12 mouse cellular contexts compared by ENCODE assay signal in genomic region chr14:51172095-51172865, GRCm38 (mm10). TPM values are rescaled to one million over a fixed set of nuclear protein-coding genes. Genes with fewer than 3 reads are reported as not detected.
DNase-seq lines count a peak whose midpoint lies in the region; TF ChIP-seq lines count a peak whose summit lies in the region.
"Not testable (repeated sequence)": the region's sequence is repeated elsewhere in the genome, so short reads cannot be mapped to it uniquely, and the experiment has no call there.
"Had no signal": no experiment of that assay in that cellular context is flagged by ENCODE, and none has a peak within 500 bp of the region (broad histone marks: within the 10 kb centered on the region; RNA-seq: fewer than 3 reads in every experiment).

No protein-coding gene starts in this region.

- TF ChIP-seq CTCF in heart, adult 2 months (IDR thresholded peaks at IDR 0.05) = peak; percentile 80
- TF ChIP-seq CTCF in kidney, adult 2 months (conservative IDR thresholded peaks at IDR 0.05; ENCODE audit: insufficient read depth, insufficient read length, low read depth, low read length) = peak; percentile 67

- intact Hi-C loops in heart, adult 2 months (cut with DNase I) = loop anchor here (2.0 kb wide), 1 partner anchor 69 kb away; no protein-coding TSS in a partner anchor
- intact Hi-C loops in left cerebral cortex, postnatal 4 days (cut with DNase I) = loop anchor here (10.0 kb wide), 1 partner anchor 173 kb away; no protein-coding TSS in a partner anchor

- WGBS in embryonic facial prominence, embryonic 10.5 days = 35% methylated on average over 9 of the region's 9 CpGs
- WGBS in heart, adult 2 months = 28% methylated on average over 9 of the region's 9 CpGs
- WGBS in kidney, adult 2 months = 45% methylated on average over 9 of the region's 9 CpGs
- WGBS in midbrain, embryonic 10.5 days = 42% methylated on average over 9 of the region's 9 CpGs

- not testable (repeated sequence) for H3K79me2 ChIP-seq in heart, adult 2 months (replicated peaks; ENCODE audit: control insufficient read depth, insufficient read depth, low read length)

- TF ChIP-seq POLR2A in heart, adult 2 months (IDR thresholded peaks at IDR 0.05; ENCODE audit: insufficient read depth, low read depth, low read length); kidney, adult 2 months (IDR thresholded peaks at IDR 0.05; ENCODE audit: low read depth, low read length): not testable (repeated sequence)

- H3K9me3 ChIP-seq in embryonic facial prominence, embryonic 10.5 days; midbrain, embryonic 10.5 days (replicated peaks): not testable (repeated sequence)

- H3K36me3 ChIP-seq in embryonic facial prominence, embryonic 10.5 days (replicated peaks); heart, adult 2 months (ENCODE audit: control insufficient read depth, insufficient read depth, low read length); kidney, adult 2 months (ENCODE audit: control insufficient read depth, insufficient read depth, low read length); midbrain, embryonic 10.5 days: not testable (repeated sequence)

- DNase-seq in 416B (ENCODE audit: low read depth) = peak; percentile 14
- DNase-seq in adrenal gland, postnatal 36 days = peak; percentile 43
- peak; percentile 57 for DNase-seq in embryonic facial prominence, embryonic 10.5 days (ENCODE audit: low spot score)
- DNase-seq in heart, adult 2 months = peak in 1 of 2 experiments; percentile 52
- peak; percentile 22 for DNase-seq in kidney, adult 2 months
- peak; percentile 43 for DNase-seq in left cerebral cortex, postnatal 4 days
- DNase-seq in midbrain, embryonic 10.5 days (ENCODE audit: low spot score) = peak; percentile 51
- DNase-seq in right cerebral cortex, postnatal 25 days = peak; percentile 19

- not testable (repeated sequence) for H3K27ac ChIP-seq in embryonic facial prominence, embryonic 10.5 days (replicated peaks); heart, adult 2 months; kidney, adult 2 months (ENCODE audit: insufficient read depth, low read depth, low read length); midbrain, embryonic 10.5 days (replicated peaks)

- H3K4me3 ChIP-seq in embryonic facial prominence, embryonic 10.5 days; heart, adult 2 months; kidney, adult 2 months (ENCODE audit: insufficient read depth, low read depth, low read length); midbrain, embryonic 10.5 days: not testable (repeated sequence)

- not testable (repeated sequence) for H3K27me3 ChIP-seq in embryonic facial prominence, embryonic 10.5 days (replicated peaks; ENCODE audit: low read depth, poor library complexity, severe bottlenecking); heart, adult 2 months (ENCODE audit: control insufficient read depth, insufficient read depth, low read length); kidney, adult 2 months (replicated peaks; ENCODE audit: control insufficient read depth, insufficient read depth, low read length); midbrain, embryonic 10.5 days (ENCODE audit: low read depth, poor library complexity, severe bottlenecking)

- H3K4me1 ChIP-seq in embryonic facial prominence, embryonic 10.5 days; heart, adult 2 months (ENCODE audit: control insufficient read depth, insufficient read depth, low read length); kidney, adult 2 months (ENCODE audit: control insufficient read depth, insufficient read depth, low read length); midbrain, embryonic 10.5 days: not testable (repeated sequence)

- H3K9ac ChIP-seq in heart, adult 2 months (ENCODE audit: low read depth, low read length) = not testable (repeated sequence)

- TF ChIP-seq EP300 in heart, adult 2 months (IDR thresholded peaks at IDR 0.05; ENCODE audit: insufficient read depth, low read depth, low read length) = not testable (repeated sequence)

RNA-seq across cellular contexts. Expression of gene Rnase2b, which starts 10.2 kb away (rescaled TPM):
- total RNA-seq in adrenal gland, postnatal 36 days (2021) = not detected
- not detected in 2 replicates for polyA plus RNA-seq in embryonic facial prominence, embryonic 10.5 days (2016; fragmentation: Nextera tagmentation; extraction: Ambion mirVana)
- total RNA-seq in heart, adult 2 months (2021) = not detected
- not detected in 2 replicates for polyA plus RNA-seq in heart, adult 2 months (2012; rRNA removed)
- not detected in 2 replicates for polyA plus RNA-seq in kidney, adult 2 months (2012; rRNA removed)
- total RNA-seq in left cerebral cortex, postnatal 4 days (2021) = not detected
- not detected in 2 replicates for polyA plus RNA-seq in midbrain, embryonic 10.5 days (2016; fragmentation: Nextera tagmentation; extraction: Ambion mirVana)
- total RNA-seq: gastrocnemius, postnatal 14 days had no signal
- polyA plus RNA-seq: C2C12; large intestine, adult 2 months; midbrain, embryonic 15.5 days had no signal

RNA-seq across cellular contexts. Expression of gene Rnase1, which starts 25.7 kb away (rescaled TPM):
- not detected for total RNA-seq in adrenal gland, postnatal 36 days (2021)
- 0.15 TPM in 1 of 2 replicates, not detected in the other for polyA plus RNA-seq in embryonic facial prominence, embryonic 10.5 days (2016; fragmentation: Nextera tagmentation; extraction: Ambion mirVana)
- under 1 TPM; 0.42 to 0.84 TPM for total RNA-seq in heart, adult 2 months (2021)
- 0.53 and 0.76 TPM in 2 replicates for polyA plus RNA-seq in heart, adult 2 months (2012; rRNA removed)
- polyA plus RNA-seq in kidney, adult 2 months (2012; rRNA removed) = 0.25 and 0.39 TPM in 2 replicates
- under 1 TPM in 1 of 2 experiments, not detected in 1; 0.48 TPM for total RNA-seq in left cerebral cortex, postnatal 4 days (2021)
- polyA plus RNA-seq in midbrain, embryonic 10.5 days (2016; fragmentation: Nextera tagmentation; extraction: Ambion mirVana) = 0.22 TPM in 1 of 2 replicates, not detected in the other
- total RNA-seq: gastrocnemius, postnatal 14 days had no signal
- polyA plus RNA-seq: C2C12; midbrain, embryonic 15.5 days had no signal

RNA-seq across cellular contexts. Expression of gene Ang2, which starts 26.7 kb away (rescaled TPM):
- total RNA-seq in adrenal gland, postnatal 36 days (2021) = not detected
- not detected in 2 replicates for polyA plus RNA-seq in embryonic facial prominence, embryonic 10.5 days (2016; fragmentation: Nextera tagmentation; extraction: Ambion mirVana)
- total RNA-seq in heart, adult 2 months (2021) = not detected
- polyA plus RNA-seq in heart, adult 2 months (2012; rRNA removed) = not detected in 2 replicates
- not detected in 2 replicates for polyA plus RNA-seq in kidney, adult 2 months (2012; rRNA removed)
- not detected for total RNA-seq in left cerebral cortex, postnatal 4 days (2021)
- polyA plus RNA-seq in midbrain, embryonic 10.5 days (2016; fragmentation: Nextera tagmentation; extraction: Ambion mirVana) = not detected in 2 replicates
- total RNA-seq: gastrocnemius, postnatal 14 days had no signal
- polyA plus RNA-seq: large intestine, adult 2 months; midbrain, embryonic 15.5 days had no signal

RNA-seq across cellular contexts. Expression of gene Ear14, which starts 30.9 kb away (rescaled TPM):
- total RNA-seq in adrenal gland, postnatal 36 days (2021) = not detected
- not detected in 2 replicates for polyA plus RNA-seq in embryonic facial prominence, embryonic 10.5 days (2016; fragmentation: Nextera tagmentation; extraction: Ambion mirVana)
- not detected for total RNA-seq in heart, adult 2 months (2021)
- not detected in 2 replicates for polyA plus RNA-seq in heart, adult 2 months (2012; rRNA removed)
- polyA plus RNA-seq in kidney, adult 2 months (2012; rRNA removed) = not detected in 2 replicates
- total RNA-seq in left cerebral cortex, postnatal 4 days (2021) = not detected
- polyA plus RNA-seq in midbrain, embryonic 10.5 days (2016; fragmentation: Nextera tagmentation; extraction: Ambion mirVana) = not detected in 2 replicates
- total RNA-seq: gastrocnemius, postnatal 14 days had no signal
- polyA plus RNA-seq: C2C12; large intestine, adult 2 months; midbrain, embryonic 15.5 days had no signal

RNA-seq across cellular contexts. Expression of gene Rnase6, which starts 48.6 kb away (rescaled TPM):
- 1 to 10 TPM in 1 of 2 experiments, under 1 TPM in 1; 0.46 to 1.4 TPM for total RNA-seq in adrenal gland, postnatal 36 days (2021)
- polyA plus RNA-seq in embryonic facial prominence, embryonic 10.5 days (2016; fragmentation: Nextera tagmentation; extraction: Ambion mirVana) = not detected in 2 replicates
- total RNA-seq in heart, adult 2 months (2021) = under 1 TPM; 0.25 to 0.78 TPM
- 1.9 and 3.5 TPM in 2 replicates for polyA plus RNA-seq in heart, adult 2 months (2012; rRNA removed)
- polyA plus RNA-seq in kidney, adult 2 months (2012; rRNA removed) = 3.4 and 8.5 TPM in 2 replicates
- under 1 TPM in 1 of 2 experiments, not detected in 1; 0.32 TPM for total RNA-seq in left cerebral cortex, postnatal 4 days (2021)
- 0.10 and 0.22 TPM in 2 replicates for polyA plus RNA-seq in midbrain, embryonic 10.5 days (2016; fragmentation: Nextera tagmentation; extraction: Ambion mirVana)
- polyA plus RNA-seq: C2C12 had no signal
